9 mouse cellular contexts compared by ENCODE assay signal in the genomic region with DNA sequence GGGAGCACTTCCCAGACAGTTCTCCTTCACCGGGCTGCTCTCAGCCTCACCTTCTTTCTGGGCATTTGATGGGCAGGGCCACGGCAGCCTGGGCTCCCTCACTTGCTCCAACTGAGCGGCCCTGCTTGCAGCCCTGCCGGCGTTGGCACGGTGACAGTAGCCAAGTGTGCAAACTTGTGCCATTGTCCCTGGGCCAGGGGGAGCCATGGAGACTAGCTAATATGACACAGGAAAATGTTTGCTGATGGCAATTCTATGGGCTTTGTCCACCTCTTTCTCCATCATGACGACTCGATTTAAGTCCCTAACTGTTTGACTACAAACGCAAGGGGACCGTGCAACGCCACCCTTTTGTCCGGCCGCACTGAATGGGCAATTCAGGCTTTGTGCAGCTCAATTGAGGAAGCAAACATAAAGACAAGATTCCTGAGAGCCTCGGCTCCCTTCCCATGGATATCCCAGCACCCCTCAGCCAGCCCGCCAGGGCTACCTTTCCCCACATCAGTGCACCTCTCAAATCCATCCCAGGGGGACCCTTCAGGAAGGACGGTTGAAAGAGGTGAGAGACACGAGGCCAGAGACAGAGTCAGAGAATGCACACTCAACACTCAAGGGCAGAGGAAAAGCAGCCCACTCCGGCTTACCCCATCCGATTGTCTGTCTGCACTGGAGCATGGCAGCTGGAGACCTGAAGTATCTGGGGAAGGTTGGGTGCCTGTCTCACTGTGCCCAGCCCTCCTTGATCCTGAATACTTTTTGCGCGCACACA. TPM values are rescaled to one million over a fixed set of nuclear protein-coding genes. Genes with fewer than 3 reads are reported as not detected.
DNase-seq lines count a peak whose midpoint lies in the region; ATAC-seq lines count a peak whose summit lies in the region.
"Had no signal": no experiment of that assay in that cellular context is flagged by ENCODE, and none has a peak within 500 bp of the region (broad histone marks: within the 10 kb centered on the region; RNA-seq: fewer than 3 reads in every experiment).

No protein-coding gene starts in this region.

- no peaks in the 10 kb centered on the region for H3K9me3 ChIP-seq in forebrain, embryonic 16.5 days (ENCODE audit: control insufficient read depth, low read length)
- no peaks in the 10 kb centered on the region for H3K9me3 ChIP-seq in limb, embryonic 10.5 days (replicated peaks)

- 6% methylated on average over 21 of the region's 21 CpGs for WGBS in forebrain, embryonic 16.5 days
- WGBS in limb, embryonic 10.5 days = 78% methylated on average over 21 of the region's 21 CpGs

- ATAC-seq in forebrain, embryonic 16.5 days = peak; percentile 75

- H3K4me1 ChIP-seq in forebrain, embryonic 16.5 days (replicated peaks; ENCODE audit: control insufficient read depth, insufficient read depth, low read length) = peaks cover 20% of the 10 kb centered on the region
- H3K4me1 ChIP-seq in limb, embryonic 10.5 days = peaks cover 39% of the 10 kb centered on the region

- H3K27me3 ChIP-seq in forebrain, embryonic 16.5 days (replicated peaks; ENCODE audit: control insufficient read depth, insufficient read depth, low read length) = no peaks in the 10 kb centered on the region
- peaks cover 54% of the 10 kb centered on the region for H3K27me3 ChIP-seq in limb, embryonic 10.5 days (ENCODE audit: low read depth, poor library complexity, severe bottlenecking)

- H3K36me3 ChIP-seq in forebrain, embryonic 16.5 days (ENCODE audit: control insufficient read depth, insufficient read depth) = no peaks in the 10 kb centered on the region
- no peaks in the 10 kb centered on the region for H3K36me3 ChIP-seq in limb, embryonic 10.5 days

- no peak overlapping the region for H3K27ac ChIP-seq in forebrain, embryonic 16.5 days (ENCODE audit: low read length)
- H3K27ac ChIP-seq in limb, embryonic 10.5 days = no peak overlapping the region

- peak overlapping the region; percentile 15; the same call in 1 of the 2 replicates for H3K9ac ChIP-seq in forebrain, embryonic 16.5 days (replicated peaks; ENCODE audit: low read depth, low read length)

- peak overlapping the region; percentile 40 for H3K4me3 ChIP-seq in forebrain, embryonic 16.5 days (replicated peaks; ENCODE audit: low read length)
- no peak overlapping the region for H3K4me3 ChIP-seq in limb, embryonic 10.5 days

- H3K4me2 ChIP-seq in forebrain, embryonic 16.5 days (ENCODE audit: low read length) = peak overlapping the region; percentile 72

- peak; percentile 55 to 75 for DNase-seq in cerebellum, postnatal 25 days
- DNase-seq in cerebellum, adult 8-10 months = no peak
- DNase-seq in Muller cell, postnatal 12 days (ENCODE audit: inconsistent ontology term) = peak; percentile 36
- DNase-seq in lung, postnatal 4 days = peak; percentile 39 to 55
- DNase-seq in ovary, postnatal 14 days (ENCODE audit: low spot score) = no peak
- no peak for DNase-seq in limb, embryonic 10.5 days (ENCODE audit: low spot score)
- DNase-seq in kidney, postnatal 25 days = no peak

RNA-seq across cellular contexts. Expression of a gene that starts 3.3 kb away (rescaled TPM):
- 2.5 and 3.0 TPM in 2 replicates for polyA plus RNA-seq in forebrain, embryonic 16.5 days (2015; fragmentation: Nextera tagmentation; extraction: Ambion mirVana)
- not detected in 2 replicates for polyA plus RNA-seq in limb, embryonic 10.5 days (2016; fragmentation: Nextera tagmentation; extraction: Ambion mirVana)
- polyA plus RNA-seq: liver, embryonic 16.5 days had no signal

RNA-seq across cellular contexts. Expression of a gene that starts 41.7 kb away (rescaled TPM):
- 0.73 and 0.77 TPM in 2 replicates for polyA plus RNA-seq in forebrain, embryonic 16.5 days (2015; fragmentation: Nextera tagmentation; extraction: Ambion mirVana)
- polyA plus RNA-seq in limb, embryonic 10.5 days (2016; fragmentation: Nextera tagmentation; extraction: Ambion mirVana) = 0.29 and 0.61 TPM in 2 replicates

Comparison
In these comparisons a context has a peak if more than half of its experiments do, and no peak if none do; other contexts are left out.
1. DNase-seq: peak in cerebellum, postnatal 25 days (2 of 2), Muller cell, postnatal 12 days (single experiment) and lung, postnatal 4 days (2 of 2); none in cerebellum, adult 8-10 months (single experiment), ovary, postnatal 14 days (single experiment), limb, embryonic 10.5 days (single experiment) and kidney, postnatal 25 days (0 of 2).